Mouse (Mus musculus) urinary bladder, postnatal 36 days (tissue): ENCODE data around the gene Ttll1.

Experiments used
- DNase-seq, 2 experiments: peaks; one replicate each; pipeline ENCODE4 v3.0.0; 2022; ENCODE audit warnings: low spot score in 2 of 2, mixed read lengths in 1 of 2

The Ttll1 gene

DNA sequence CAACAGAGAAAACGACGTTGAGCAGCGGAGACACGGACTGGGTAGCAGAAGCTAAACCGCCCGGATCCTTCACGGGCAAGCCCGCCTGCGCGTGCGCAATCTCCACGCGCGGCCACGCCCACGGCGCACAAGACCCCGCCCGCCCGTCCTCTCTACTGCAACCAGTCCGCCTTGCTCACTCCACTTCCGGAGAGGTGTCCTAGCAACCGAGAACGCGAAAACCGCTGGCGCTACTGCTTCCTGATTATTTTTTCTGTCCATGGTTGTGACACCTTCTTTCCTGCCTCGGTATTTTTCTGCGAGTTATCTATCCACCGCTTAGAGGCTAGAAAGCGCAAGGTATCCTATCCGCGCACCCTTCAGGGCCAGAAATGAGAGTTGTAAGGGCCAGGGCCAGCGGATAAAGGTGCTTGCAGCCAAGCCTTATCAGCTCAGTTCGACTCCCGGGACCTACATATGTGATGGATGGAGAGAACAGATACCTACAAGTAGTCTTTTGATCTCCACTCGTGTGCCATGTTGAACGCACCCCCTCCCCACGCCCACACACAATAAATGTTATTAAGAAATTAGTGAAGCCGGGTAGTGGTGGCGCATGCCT lies at the start of gene Ttll1:
Gene Ttll1, minus strand, starts transcription at position 89 of the 601 bp plus-strand sequence.
- peak; percentile 96 for DNase-seq

DNA sequence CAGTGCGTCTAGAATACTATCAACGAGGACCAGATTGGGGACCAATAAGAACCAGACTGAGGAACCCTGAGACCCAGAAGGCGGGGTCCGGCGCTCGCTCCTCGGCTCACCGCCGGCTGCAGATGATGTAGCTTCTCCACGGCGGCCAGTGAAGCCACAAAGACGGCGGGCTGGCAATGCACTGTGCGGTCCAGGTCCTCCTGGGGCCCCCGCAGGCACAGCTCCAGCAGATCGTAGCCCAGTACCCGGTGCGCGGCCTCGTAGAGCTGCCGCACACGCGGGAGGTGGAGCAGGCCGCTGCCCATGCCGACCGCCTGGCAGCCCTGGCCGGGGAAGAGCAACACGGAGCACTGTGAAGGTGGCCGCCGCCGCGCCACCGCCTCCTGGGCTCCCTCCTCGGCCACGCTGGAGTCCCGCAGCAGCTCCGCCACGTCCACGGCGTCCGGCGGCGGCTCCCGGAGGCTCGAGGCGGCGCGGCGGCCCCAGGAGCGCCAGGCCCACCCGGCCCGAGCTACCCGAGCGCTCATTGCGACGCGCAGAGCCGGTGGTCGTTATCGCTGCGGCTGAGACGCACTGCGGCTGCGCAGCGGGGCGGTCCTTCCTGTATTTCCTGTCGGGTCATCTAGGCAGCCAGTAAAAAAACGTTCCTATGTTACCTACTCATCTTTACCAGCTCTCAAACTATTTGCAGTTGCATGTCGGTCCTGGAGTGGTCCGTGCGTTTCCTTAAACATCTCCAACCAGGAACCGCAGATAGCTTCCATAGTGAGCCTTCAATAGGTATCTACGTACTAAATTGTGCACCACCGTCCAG lies 44.7 kb upstream of the Ttll1 start:
- DNase-seq = peak; percentile 75 to 81

DNA sequence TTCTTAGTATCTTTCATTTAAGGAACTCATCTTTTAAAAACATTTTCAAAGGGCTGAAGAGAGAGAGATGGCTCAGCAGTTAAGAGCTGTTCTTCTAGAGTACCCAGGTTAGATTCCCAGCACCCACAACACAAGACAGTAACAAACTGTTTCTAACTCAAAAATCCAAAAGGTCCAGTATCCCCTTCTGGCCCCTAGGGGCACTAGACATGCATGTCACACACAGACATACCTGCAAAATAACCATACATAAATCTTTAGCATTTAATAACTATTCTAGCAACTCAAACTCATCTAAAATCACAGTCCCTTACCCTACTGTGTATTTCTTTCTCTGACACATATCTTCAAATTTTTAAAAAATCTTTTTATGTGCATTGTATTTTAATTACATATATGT lies 43.1 kb upstream of the Ttll1 start:
- DNase-seq = no peak

DNA sequence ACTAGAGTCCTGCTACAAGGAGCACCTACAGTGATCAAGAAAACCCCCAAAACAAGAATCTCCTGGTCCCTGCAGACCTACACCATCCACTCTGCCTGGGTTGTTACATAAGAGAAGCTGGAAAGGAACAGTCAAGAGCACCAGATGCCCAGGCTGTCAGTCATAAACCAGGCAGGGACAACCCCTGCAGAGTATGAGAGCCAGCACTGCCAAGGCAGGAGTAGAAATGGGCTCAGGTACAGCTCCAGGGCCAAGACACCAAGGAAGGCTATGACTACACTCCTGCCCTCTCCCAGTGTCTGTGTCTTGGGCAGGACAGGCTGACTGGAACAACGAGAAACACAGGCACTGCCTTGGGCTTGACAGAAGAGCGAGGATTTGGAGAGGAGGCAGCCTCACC lies 39.4 kb upstream of the Ttll1 start:
- DNase-seq = no peak

DNA sequence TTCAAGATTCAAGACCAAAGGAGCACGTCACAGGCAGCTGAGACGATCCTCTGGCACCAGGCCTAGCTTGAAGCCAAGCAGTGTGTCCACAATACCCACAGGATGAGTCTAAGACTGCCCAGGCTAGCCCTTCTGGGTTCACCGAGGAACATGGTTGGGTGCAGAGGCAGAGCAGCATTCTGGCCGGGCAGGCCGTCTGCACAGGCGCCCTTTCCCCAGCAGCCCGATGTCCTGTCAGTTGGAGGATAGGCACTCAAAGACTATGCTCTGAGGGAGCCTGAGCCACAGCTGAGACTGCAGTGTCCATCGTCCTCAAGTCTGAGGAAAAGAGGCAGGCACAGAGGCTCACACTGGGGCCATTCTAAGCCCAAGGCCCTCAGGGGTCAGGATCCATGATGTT lies 36.5 kb upstream of the Ttll1 start:
- no peak for DNase-seq

DNA sequence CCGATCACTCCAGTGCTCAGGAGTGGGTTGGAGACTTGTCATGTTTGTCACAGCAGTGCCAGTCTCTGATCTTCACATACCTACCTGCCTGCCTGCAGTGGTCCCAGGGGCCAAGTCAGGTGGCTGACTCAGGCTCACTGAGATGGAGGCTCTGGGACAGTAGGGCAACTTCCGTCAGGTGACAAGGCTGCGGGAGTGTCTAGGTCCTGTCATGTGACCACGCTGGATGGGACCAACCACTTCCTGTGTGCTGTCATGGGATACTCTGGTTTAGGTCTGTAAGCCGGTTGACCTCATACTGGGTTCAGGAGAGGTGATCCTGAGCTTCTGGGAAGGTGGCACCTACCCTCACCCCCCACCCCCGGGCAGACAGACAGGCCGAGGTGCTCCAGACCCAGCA lies 35.3 kb upstream of the Ttll1 start:
- DNase-seq = no peak

DNA sequence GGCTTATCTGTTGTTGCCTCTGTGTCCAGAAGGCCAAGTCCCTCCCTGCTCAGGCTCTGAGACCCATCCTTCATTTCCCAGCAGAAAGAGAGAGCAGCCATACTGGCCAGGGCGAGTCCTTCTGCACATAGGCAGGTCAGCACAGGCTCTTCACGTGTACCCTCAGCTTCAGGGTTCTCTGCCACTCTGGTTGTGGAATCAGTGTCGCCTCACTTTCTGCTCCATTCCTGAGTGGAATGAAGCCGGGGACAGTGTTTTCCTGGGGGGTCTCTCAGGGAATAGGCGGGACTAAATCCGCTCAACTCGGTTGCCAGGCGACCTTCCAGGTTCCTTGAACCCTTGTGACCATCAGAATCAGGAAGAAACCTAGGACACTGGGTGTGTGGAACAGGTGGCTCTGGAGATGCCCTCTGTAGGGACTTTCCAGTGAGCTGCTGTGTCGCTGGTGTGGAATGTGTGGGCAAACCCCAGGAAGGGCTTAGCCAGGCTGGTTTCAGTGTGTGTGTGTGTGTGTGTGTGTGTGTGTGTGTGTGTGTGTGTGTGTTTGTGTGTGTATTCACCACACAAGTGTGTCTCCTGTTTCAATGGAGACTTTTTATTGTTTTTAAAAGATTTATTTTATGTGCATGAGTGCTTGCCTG lies 31.1 kb upstream of the Ttll1 start:
- no peak for DNase-seq

DNA sequence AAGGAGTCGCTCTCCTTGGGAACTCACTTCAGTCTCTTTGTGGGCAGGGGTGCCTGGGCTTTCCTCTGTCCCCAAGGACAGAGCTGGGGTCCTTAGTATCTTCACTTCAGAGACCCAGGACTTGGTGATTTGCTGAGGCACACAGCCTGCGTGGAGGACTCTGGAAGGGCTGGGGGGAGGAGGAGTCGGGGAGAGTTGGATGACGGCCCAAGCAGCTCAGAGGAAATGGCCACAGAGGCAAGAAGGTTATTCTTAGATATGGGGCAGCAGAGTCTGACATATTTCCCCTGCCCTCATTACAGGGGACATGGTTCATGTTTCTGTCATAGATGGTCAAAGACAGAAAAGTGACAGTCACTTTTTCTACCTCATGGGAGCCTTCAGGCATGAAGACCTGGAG lies 29.2 kb upstream of the Ttll1 start:
- no peak for DNase-seq

DNA sequence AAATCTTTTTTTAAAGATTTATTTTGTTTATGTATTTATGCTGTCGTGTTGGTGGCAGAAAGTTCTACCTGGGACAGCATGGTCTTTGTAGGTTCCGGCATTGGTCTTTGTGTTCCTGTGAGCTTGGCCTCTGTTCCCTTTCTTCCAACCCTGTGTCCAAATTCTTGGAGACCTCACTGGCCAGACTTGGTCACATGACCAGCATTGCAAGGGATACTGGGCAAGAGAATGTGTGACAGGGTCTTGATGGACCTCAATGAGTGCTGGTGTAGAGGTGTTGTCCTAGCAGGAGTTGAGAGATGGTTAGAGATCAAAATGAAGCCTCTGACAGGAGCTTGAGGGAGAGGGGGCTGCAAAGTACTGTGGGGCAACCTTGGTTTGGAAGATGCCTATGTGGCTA lies 28.2 kb upstream of the Ttll1 start:
- no peak for DNase-seq

DNA sequence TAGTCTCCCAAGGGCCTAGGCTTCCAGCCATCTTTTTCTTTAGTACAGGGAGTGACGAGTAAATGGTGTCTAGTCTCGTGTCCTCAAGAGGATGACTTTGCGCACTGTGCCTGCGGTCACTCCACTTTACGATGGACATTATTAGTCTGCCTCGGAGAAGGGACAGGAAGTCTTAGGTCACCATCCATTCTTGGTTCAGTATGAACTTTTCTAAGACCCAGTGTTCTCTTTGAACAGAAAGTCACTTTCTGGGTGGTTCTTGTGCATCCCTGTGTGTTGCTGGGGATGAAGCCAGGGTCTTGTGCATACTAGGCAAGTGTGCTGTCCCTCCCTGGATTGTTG lies 25.2 kb upstream of the Ttll1 start:
- DNase-seq = no peak

DNA sequence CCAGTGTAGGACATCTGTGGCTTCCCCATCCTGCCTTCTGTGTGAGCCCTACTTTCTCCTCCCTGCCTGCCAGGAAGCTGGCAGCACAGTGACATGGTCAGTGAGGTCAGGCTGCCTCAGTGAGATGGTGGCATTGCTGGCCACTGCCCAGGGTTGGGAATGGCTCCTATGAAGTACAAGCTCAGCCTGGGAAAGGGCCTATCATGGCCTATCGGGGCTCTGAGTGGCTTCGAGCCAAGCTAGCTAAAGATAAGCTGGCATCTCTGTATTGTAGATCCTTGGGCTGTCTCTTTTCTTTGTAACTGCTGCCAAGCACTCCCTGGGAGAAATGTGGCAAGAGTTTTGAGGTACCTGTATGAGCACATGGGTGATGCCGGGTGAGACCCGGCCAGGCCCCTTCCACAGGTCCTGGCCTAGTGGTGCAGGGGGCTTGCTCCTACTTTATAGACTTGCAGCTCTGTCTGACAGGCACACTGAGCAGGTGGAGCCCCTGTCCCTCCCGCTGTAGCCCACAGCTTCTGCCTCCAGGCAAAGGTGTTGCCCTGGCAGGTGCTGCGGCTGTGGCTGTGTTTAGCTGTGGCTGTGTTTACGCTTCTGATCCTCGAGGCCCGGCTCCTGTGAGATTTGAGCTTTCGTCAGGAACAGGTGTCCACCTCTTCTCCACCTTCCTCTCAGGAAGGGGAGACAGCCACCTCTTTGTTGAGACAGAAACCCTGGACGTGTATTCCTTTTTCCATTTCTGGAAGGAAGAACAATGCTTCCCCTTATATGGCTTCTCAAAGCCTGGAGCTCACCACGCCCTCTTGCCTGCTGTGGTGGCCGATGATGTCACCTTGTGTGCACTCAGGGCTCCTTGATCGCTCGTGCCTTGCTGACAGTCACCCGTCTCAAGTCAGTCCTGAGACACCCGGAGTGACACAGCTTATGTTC lies 24.5 kb upstream of the Ttll1 start:
- no peak for DNase-seq

DNA sequence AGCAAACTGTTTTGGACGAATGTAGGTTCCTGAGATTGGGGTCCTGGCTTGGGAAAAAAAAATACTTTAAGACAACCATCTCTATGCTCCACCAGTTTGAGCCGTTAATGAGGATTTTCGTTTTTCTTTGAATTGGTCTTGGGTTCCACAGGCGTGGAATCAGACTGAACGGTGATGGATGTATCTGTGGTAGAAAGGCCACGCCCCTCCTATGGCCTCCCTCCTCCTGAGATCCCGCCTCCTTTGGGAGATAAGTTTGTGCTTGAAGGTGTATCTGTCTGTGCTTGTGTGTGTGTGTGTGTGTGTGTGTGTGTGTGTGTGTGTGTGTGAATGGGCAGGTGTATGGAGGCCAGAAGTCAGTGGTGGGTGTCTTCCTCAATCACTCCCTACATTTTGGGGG lies 21.9 kb upstream of the Ttll1 start:
- DNase-seq = no peak

DNA sequence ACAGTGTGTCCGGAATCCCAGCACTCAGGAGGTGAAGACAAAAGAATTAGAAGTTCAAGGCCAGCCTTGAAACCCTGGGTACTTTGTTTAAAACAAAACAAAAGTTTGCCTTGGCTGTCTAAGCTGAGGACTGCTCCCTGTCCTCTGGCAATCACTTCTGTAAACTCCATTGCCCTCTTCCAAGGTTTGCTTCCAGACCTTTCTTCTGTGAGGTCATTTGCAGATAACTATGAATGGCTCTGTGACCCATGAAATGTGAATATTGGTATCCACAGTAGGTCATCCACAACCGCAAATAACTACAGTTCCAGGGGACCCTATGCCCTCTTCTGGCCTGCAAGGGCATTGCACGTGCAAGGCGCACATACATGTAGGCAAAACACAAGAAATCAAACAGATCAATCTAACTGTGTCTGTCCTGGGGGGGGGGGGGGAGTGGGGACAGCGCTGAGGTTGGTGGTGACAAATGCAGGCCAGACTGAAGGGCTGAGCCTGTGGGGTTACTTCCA lies 21.3 kb upstream of the Ttll1 start:
- no peak for DNase-seq

DNA sequence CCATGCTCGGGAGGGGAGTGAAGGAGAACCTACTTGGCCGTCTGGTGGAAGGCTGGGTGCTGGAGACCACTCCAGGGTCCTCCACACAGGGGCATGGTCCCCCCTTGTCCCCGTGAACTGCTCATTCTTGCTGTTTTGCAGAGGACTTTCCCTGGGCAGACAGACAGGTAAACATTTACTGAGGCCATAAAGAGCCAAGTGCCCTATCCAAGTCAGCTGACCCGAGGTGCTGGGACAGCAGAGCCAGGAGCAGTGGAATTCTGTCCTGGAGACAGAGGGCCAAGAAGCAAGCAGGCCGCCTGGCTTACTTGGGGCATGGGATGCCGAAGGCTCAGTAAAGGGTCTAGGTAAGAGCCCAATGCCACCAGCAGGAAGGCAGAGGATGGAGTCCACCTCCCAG lies 20.0 kb upstream of the Ttll1 start:
- peak; percentile 19 to 48 for DNase-seq

DNA sequence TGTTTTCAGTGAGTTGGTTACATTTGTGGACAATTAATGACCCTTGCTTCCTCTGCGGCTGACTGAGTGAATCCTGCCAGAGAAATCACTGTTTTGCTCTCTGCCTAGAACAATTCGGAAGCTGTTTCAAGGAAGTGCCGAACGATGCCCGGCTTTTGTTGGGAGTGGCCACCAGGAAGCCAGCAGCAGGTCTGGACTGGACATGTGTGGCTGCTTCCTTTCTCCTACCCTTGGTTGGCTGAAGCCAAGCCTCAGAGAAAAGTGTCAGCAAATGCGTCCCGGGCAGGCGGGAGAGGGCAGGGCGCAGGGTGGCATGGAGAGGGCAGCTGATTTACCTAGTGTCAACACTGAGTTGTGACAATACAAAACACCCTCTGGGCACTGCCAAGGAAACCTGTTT lies 19.5 kb upstream of the Ttll1 start:
- DNase-seq = peak in 1 of 2 experiments; percentile 73

DNA sequence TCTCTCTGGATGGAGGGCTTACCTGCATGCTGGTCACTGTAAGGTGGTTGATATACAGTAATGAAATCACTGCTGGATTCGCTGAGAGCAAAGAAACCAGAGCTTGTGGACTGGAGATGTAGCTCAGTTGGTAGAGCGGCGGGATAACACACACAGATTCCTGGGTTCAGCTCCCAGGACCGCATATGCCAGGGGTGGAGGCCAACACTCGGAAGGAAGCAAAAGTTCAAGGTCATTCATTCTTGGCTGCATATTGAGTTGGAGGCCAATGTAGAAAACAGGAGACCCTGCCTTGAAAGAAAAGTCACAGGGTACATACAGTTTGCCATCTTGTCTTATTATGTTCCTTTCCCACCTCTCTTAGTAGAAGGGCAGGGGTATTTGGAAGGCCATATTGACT lies 19.1 kb upstream of the Ttll1 start:
- no peak for DNase-seq

DNA sequence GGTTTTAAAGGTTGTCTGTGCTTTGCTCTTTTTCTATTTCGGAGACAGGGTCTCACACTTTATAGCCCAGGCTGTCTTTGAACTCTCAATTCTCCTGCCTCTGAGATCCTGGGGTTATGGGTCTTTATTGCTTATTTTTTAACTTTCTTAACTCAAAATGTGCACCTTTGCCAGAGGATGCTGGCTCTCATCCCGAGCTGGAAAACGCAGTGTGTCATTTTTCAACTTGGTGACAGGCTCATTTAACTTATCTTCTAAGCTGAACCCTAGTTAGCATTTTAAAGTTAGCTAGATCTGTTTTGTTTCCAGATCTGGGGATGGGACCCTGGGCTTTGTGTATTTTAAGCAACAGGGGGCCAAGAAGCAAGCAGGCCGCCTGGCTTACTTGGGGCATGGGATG lies 18.2 kb upstream of the Ttll1 start:
- DNase-seq = no peak

DNA sequence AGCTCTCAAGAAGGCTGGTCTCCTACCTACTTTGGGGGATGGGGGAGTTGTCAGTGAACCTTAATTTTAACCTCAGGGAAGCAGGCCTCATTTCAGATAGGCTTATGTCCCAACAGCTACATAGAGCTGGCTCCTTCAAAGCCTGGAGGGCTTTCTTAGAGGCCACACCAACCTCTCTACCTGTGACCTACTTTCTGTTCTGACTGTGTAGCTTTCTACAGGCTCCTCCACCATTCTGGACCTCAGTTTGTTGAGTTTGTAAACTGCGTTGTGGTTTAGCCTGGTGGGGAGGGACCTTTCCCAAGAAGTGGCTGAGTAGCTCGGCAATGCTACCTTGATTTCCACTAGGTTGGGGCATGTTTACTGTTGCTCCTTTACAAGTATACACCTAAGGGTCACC lies 17.1 kb upstream of the Ttll1 start:
- no peak for DNase-seq

DNA sequence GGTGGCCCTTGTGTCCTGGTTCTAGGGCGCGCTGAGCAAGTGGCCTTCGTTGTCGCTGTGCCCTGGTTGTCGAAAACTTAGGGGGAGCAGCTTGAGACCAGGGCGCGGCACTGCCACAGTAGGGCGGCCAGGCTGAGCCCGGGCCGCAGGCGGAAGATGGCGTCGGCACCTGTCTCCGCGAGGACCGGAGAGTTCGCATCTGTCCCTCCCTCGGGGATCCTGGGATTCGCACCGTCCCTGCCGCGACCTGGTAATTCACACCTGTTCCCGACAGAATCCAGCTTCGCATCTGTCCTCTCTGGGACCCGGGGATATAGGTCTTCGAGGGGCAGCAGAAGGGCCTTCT lies 16.4 kb upstream of the Ttll1 start:
- peak in 1 of 2 experiments; percentile 23 for DNase-seq

DNA sequence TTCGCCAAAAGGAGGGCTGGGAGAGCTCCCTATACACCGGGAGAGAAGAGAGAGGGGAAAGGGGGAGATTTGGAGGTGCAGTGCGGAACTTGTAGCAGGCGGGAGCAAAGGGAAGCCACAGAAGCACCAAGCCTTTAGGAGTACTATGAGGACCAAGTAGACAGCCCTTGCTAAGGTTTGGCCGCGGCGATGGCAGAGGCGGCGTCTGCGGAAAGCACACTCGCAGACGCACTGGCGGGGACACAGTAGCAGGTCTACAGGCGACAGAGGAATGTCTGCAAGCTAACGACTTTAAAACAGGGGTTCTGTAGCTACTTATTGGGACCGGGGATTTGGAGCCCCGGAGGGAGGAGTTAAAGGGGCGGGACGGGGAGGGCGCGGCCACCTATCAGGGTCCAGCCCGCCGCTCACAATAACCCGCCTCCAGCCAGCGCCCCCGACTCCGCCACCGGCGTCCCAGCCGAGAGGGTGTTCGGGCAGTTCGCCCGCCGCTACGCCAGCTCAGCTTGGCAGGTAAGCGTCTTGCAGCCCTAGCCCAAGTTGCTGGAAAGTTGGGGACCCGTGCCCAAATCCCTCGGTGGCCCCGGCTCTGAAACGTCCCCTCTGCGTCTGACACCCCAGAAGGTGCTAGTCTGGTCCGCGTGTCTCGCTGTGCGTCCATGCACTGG lies 15.9 kb upstream of the Ttll1 start, which contains the start of gene Bik:
Gene Bik, plus strand, starts transcription at position 439 of the 668 bp plus-strand sequence.
- DNase-seq = peak; percentile 50 to 61

DNA sequence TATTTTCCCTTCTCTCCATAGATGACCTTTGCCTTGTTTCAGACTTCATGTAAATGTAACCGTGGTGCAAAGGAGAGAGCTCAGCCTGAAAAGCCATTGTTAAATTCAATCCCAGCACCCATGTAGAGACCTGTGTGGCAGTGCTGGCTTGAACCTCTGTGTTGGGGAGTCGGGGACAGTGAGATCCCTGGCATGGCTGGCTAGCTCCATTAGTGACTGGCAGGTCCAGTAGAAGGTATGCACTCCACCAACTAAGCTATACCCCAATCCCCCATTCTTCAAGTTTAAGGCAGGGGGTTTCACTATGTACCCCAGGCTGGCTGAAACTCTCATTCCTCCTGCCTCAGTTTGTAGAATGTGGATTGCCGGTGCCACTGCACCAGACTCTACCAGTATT lies 13.6 kb upstream of the Ttll1 start:
- DNase-seq = no peak
